Mouse (Mus musculus) adrenal gland, adult (tissue): ENCODE measurements around the gene Mrpl20.

Experiments
- DNase-seq, 2 experiments: peaks; one replicate each; pipeline ENCODE4 v3.0.0; 2022 to 2023; ENCODE audit warnings: low spot score in 1 of 2; ENCODE audit not compliant: inconsistent age in 2 of 2

The Mrpl20 gene

GRCm38 (mm10) chr4:155851368-155851767 is 48.7 kb downstream of the Mrpl20 start:
- DNase-seq = peak in 1 of 2 experiments; percentile 86

GRCm38 (mm10) chr4:155851951-155852411 is 49.3 kb downstream of the Mrpl20 start:
- peak in 1 of 2 experiments; percentile 67 for DNase-seq

- no peak for DNase-seq
Measured at GRCm38 (mm10) chr4:155853421-155853820, 50.7 kb downstream of the Mrpl20 start.

- DNase-seq = no peak
Measured at GRCm38 (mm10) chr4:155854991-155855390, 52.3 kb downstream of the Mrpl20 start.

GRCm38 (mm10) chr4:155856071-155856470 is 53.4 kb downstream of the Mrpl20 start:
- no peak for DNase-seq

GRCm38 (mm10) chr4:155856881-155857280 is 54.2 kb downstream of the Mrpl20 start:
- no peak for DNase-seq

- peak; percentile 50 to 69 for DNase-seq
Measured at GRCm38 (mm10) chr4:155859318-155859717, 56.6 kb downstream of the Mrpl20 start.
